Mouse (Mus musculus) embryonic facial prominence, embryonic 12.5 days (tissue): ENCODE data around the gene Gdf7. TPM values are rescaled to one million over a fixed set of nuclear protein-coding genes. Genes with fewer than 3 reads are reported as not detected.

Source experiments
- ATAC-seq: fragments of 200-750 bp; cut with Nextera tagmentation; 2 replicates; pipeline ENCODE4 v1.8.0; 2017; ENCODE audit not compliant: insufficient number of reproducible peaks, insufficient read depth, low FRiP score, low TSS enrichment
- H3K27ac ChIP-seq: fragments of 300-500 bp; sonication (generic); 2 replicates; pipeline ENCODE4 v1.5.1; 2016; ENCODE audit warnings: mild to moderate bottlenecking
- H3K27me3 ChIP-seq: fragments of 300-500 bp; sonication (generic); 2 replicates; pipeline ENCODE4 v1.6.1; 2016; ENCODE audit warnings: mild to moderate bottlenecking, moderate library complexity
- H3K36me3 ChIP-seq: fragments of 300-500 bp; sonication (generic); 2 replicates; pipeline ENCODE4 v1.6.1; 2016; ENCODE audit warnings: mild to moderate bottlenecking
- H3K4me1 ChIP-seq: fragments of 300-500 bp; sonication (generic); 2 replicates; pipeline ENCODE4 v1.6.1; 2016
- H3K4me2 ChIP-seq: fragments of 300-500 bp; sonication (generic); replicated peaks from 2 replicates; pipeline ENCODE4 v1.6.1; 2016; ENCODE audit warnings: mild to moderate bottlenecking, moderate library complexity
- H3K4me3 ChIP-seq: fragments of 300-500 bp; sonication (generic); 2 replicates; pipeline ENCODE4 v1.5.1; 2016; ENCODE audit warnings: mild to moderate bottlenecking
- H3K9ac ChIP-seq: fragments of 300-500 bp; sonication (generic); 2 replicates; pipeline ENCODE4 v1.6.1; 2016; ENCODE audit warnings: mild to moderate bottlenecking, moderate library complexity
- H3K9me3 ChIP-seq: fragments of 300-500 bp; sonication (generic); 2 replicates; pipeline ENCODE4 v1.6.1; 2016; ENCODE audit warnings: mild to moderate bottlenecking, moderate library complexity
- WGBS: fragments of 180-500 bp; shearing (Covaris S2); methylation state at CpG from one replicate; pipeline ENCODE4 v1.1.7; 2016; 5-methylcytosine and 5-hydroxymethylcytosine counted together
- polyA plus RNA-seq: library from polyadenylated mRNA; unstranded; fragments of >200 nt; fragmentation: Nextera tagmentation; extraction: Ambion mirVana; gene quantifications from 2 replicates; pipeline ENCODE4 v1.2.1, GENCODE M21; 2016

The Gdf7 gene
- polyA plus RNA-seq: 1.8 and 2.5 TPM in 2 replicates

DNA sequence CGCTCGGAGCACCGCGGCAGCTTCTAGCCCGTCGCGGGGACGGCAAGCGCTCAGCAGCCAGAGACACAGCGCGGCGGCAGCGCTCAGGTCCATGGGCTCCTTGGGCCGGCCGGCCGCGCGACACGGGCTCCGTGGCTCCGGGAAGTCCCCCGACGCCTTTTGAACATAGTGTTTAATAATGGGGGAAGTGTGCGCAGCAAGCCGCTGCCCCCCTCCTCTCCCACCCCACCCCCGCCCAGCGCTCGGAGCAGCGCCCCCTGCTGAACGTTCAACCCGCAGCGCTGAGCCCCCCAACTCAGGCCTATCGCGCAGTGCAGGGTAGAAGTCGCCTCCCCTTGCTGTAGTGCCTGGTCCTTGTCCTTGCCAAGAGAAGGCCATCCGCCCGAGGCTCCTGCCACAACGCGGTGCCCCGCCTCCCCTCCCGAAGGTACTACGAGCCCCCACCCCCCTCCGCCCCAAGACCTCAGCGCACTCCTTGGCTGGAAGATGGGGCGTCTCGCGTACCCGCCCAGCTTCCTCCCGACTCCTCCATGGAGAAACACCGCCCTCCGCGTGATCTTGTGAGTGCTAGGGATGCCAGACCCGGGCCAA lies at the start of gene Gdf7:
Gene Gdf7 (minus strand): TSS at position 114 of the 591 bp plus-strand sequence.
- H3K4me1 ChIP-seq: peaks cover 23% of the 10 kb centered on the region
- H3K27ac ChIP-seq: no peak within 1 kb of the TSS
- 1% methylated on average over 45 of the region's 53 CpGs for WGBS
- H3K4me2 ChIP-seq: peak within 1 kb of the TSS; percentile 78
- H3K27me3 ChIP-seq: peaks cover 94% of the 10 kb centered on the region
- ATAC-seq: peak; percentile 65
- H3K9ac ChIP-seq: peak within 1 kb of the TSS; percentile 68
- H3K9me3 ChIP-seq: no peaks in the 10 kb centered on the region
- peak within 1 kb of the TSS; percentile 55 for H3K4me3 ChIP-seq
- no peaks in the 10 kb centered on the region for H3K36me3 ChIP-seq

DNA sequence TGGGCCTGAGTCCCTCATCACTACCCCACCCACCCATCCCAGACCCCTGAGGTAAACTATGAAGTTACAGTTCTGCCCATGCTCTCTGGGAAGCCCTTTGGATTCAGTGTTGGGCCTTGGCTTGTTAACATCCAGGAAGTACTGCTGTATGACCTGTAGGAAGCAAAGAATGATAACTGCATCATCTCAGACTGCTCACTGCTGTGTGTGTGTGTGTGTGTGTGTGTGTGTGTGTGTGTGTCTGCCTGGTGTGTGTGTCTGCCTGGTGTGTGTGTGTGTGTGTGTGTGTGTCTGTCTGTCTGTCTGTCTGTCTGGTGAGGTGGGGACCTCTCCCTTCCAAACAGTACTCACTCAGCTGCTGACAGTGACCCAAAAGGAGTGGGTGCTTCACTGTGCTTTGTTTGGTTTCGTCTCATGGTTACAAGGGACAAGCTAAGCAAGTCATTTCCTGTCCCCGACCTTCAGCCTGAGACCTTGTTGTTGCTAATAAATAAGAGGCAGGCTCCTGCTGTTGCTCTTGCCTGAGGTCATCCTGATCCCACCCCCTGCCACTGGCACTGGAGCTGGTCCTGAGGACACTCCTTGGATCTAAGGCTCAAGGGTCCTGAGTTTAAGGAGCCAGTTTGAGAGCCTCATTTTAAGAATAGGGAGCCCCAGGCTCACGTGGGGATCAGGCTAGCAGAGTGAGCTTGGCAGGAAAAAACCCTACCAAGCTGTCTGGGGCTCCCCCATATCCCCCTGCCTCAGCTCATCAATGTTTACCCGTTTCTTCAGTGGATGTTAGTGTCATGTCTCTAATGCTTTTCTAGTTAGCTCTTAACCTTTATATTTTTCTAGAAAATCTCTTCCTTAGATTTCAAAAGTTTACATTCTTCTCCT lies 49.5 kb upstream of the Gdf7 start:
- no peak overlapping the region for H3K4me2 ChIP-seq
- H3K4me1 ChIP-seq: peaks cover 14% of the 10 kb centered on the region
- no peak overlapping the region for H3K4me3 ChIP-seq
- no peak overlapping the region for H3K27ac ChIP-seq
- 23% methylated on average over 4 of the region's 4 CpGs for WGBS
- H3K36me3 ChIP-seq: no peaks in the 10 kb centered on the region
- H3K9me3 ChIP-seq: no peaks in the 10 kb centered on the region
- H3K27me3 ChIP-seq: no peaks in the 10 kb centered on the region
- no peak overlapping the region for H3K9ac ChIP-seq
- no peak for ATAC-seq

DNA sequence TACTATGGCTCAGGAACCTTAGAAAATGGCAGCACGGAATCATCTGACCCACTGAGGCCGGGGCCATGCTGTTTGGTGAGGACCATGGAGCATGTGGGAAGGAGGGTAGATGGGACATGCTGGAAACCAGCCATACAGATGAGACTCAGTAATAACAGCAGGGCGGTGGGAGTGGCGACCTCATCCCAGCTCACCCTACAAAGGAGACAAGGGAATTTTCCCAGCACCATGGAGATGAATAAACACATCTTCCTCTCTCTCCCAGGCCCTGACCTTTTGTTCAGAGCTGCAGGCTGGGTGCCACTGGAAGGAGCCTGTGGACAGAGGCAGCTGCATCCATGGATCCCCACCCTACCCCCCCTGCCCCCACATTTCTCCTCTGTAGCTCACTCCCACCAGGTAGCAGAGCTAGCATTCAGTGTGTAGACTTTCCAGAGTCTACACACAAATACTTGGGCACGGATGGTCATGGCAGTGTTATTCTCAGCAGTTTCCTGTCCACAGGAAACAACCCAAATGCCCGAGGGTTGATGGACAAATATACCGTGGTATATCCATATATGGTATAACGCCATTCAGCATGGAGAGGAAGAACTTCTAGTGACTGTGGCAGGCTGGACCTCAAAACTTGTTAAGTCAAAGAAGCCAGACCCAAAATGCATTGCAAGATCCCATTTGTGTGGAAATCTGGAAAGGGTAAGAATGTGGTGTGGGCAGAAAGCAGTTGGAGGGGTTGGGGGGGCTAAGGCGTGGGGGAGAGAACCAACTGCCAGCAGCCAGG lies 47.2 kb upstream of the Gdf7 start:
- Histone ChIP-seq H3K9me3 (no peaks in the 10 kb centered on the region), H3K9ac (no peak overlapping the region), H3K4me2 (0 out of 2 replicates have a peak overlapping the region, but pooled peaks have one; percentile 7), H3K27me3 (no peaks in the 10 kb centered on the region), H3K27ac (peak overlapping the region; percentile 64), H3K36me3 (no peaks in the 10 kb centered on the region), H3K4me3 (no peak overlapping the region), H3K4me1 (peaks cover 21% of the 10 kb centered on the region)
- 62% methylated on average over 9 of the region's 9 CpGs for WGBS
- ATAC-seq: no peak

- Histone ChIP-seq H3K4me3 (no peak overlapping the region), H3K9ac (no peak overlapping the region), H3K27me3 (no peaks in the 10 kb centered on the region), H3K4me1 (peaks cover 21% of the 10 kb centered on the region), H3K9me3 (no peaks in the 10 kb centered on the region), H3K27ac (no peak overlapping the region; the same call in 1 of the 2 replicates), H3K36me3 (no peaks in the 10 kb centered on the region), H3K4me2 (no peak overlapping the region)
- 83% methylated on average over 8 of the region's 8 CpGs for WGBS
- no peak for ATAC-seq
Observed at GRCm38 (mm10) chr12:8347746-8348462, 46.1 kb upstream of the Gdf7 start.

- 95% methylated on average over 5 of the region's 5 CpGs for WGBS
Observed at GRCm38 (mm10) chr12:8345539-8345938, 43.8 kb upstream of the Gdf7 start.

DNA sequence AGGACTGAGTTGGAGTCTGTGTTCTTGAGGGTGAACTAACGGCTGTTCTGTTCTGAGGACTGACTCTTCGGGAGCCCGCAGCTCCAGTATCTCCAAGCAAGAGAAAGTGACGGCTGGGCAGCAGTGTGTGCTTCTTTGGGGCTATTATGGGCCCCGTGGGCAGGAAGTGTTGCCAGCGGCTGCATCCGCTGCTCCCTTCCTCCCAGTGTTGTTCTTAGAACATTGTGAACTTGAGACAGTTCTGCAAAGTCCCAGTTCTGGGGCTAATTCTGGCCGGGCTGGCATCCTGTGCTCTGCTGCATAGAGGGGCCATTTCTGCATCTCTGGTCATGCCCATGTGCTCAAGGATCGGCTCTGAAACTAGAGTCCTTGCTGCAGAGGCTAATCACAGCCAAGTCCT lies 43.1 kb upstream of the Gdf7 start:
- Histone ChIP-seq H3K9me3 (no peaks in the 10 kb centered on the region), H3K9ac (0 out of 2 replicates have a peak overlapping the region, but pooled peaks have one; percentile 10), H3K27me3 (no peaks in the 10 kb centered on the region), H3K4me1 (peaks cover 17% of the 10 kb centered on the region), H3K27ac (peak overlapping the region; percentile 50), H3K4me3 (no peak overlapping the region), H3K4me2 (no peak overlapping the region), H3K36me3 (peaks cover 23% of the 10 kb centered on the region)
- no peak for ATAC-seq
- WGBS: 46% methylated on average over 9 of the region's 9 CpGs

More at GRCm38 (mm10) chr12:8345539-8345938, 43.8 kb upstream of the Gdf7 start:
- Histone ChIP-seq H3K4me3 (no peak overlapping the region), H3K27ac (no peak overlapping the region), H3K27me3 (no peaks in the 10 kb centered on the region), H3K36me3 (peaks cover 19% of the 10 kb centered on the region), H3K9me3 (no peaks in the 10 kb centered on the region), H3K4me1 (peaks cover 18% of the 10 kb centered on the region), H3K9ac (no peak overlapping the region), H3K4me2 (no peak overlapping the region)
- no peak for ATAC-seq

DNA sequence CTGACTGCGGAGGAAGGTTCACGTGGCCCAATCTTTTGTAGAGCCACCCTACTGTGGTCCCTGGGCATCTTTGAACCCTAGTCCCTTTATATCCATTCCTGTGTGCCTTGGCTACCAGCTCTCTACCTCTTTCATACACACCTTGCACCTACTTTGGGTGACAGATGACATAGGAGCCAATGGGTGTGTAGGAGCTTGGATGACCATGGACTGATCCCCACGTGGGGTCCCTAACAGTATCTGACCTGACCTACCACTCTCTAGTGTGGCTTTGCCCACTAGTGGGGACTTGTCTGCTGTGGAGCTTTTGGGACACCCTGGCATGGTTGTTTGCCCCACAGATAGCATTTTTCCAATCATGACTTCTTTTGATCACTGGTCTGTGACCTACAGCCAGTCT lies 41.6 kb upstream of the Gdf7 start:
- Histone ChIP-seq H3K27me3 (no peaks in the 10 kb centered on the region), H3K27ac (no peak overlapping the region), H3K4me1 (0 out of 2 replicates have a peak, but pooled peaks cover 9% of the 10 kb centered on the region), H3K4me2 (no peak overlapping the region), H3K9me3 (no peaks in the 10 kb centered on the region), H3K9ac (no peak overlapping the region), H3K36me3 (peaks cover 28% of the 10 kb centered on the region), H3K4me3 (no peak overlapping the region)
- WGBS: 92% methylated on average over 3 of the region's 3 CpGs
- no peak for ATAC-seq

DNA sequence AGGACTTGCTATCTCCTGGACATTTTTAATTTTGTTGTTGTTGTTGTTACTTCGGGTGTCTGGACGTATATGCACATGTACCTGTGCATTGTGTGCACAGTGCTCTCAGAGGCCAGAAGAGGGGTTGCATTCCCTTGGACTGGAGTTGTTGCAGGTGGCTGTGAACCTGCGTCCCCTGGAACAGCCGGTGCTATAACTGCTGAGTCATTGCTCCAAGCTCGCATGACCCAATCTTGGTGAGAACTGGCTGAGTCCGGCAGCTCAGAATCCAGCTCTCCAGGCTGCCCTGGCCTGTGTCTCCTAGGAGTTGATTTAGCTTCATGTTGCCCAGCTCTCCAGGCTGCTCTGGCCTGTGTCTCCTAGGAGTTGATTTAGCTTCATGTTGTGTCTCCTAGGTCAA lies 39.3 kb upstream of the Gdf7 start:
- no peak for ATAC-seq
- Histone ChIP-seq H3K27ac (no peak overlapping the region), H3K4me3 (no peak overlapping the region), H3K9me3 (no peaks in the 10 kb centered on the region), H3K4me2 (no peak overlapping the region), H3K36me3 (peaks cover 47% of the 10 kb centered on the region), H3K9ac (no peak overlapping the region), H3K27me3 (no peaks in the 10 kb centered on the region), H3K4me1 (0 out of 2 replicates have a peak, but pooled peaks cover 11% of the 10 kb centered on the region)
- WGBS: 89% methylated on average over 6 of the region's 6 CpGs

GRCm38 (mm10) chr12:8339591-8340319 lies 38.0 kb upstream of the Gdf7 start:
- WGBS: 38% methylated on average over 13 of the region's 13 CpGs
- no peak overlapping the region for H3K4me2 ChIP-seq
- 0 out of 2 replicates have a peak, but pooled peaks cover 6% of the 10 kb centered on the region for H3K4me1 ChIP-seq
- H3K4me3 ChIP-seq: no peak overlapping the region
- H3K9me3 ChIP-seq: no peaks in the 10 kb centered on the region
- no peak overlapping the region for H3K9ac ChIP-seq
- no peak for ATAC-seq
- peaks cover 49% of the 10 kb centered on the region for H3K36me3 ChIP-seq
- H3K27ac ChIP-seq: no peak overlapping the region
- no peaks in the 10 kb centered on the region for H3K27me3 ChIP-seq

GRCm38 (mm10) chr12:8338918-8339317 lies 37.2 kb upstream of the Gdf7 start:
- H3K9ac ChIP-seq: no peak overlapping the region
- WGBS: 73% methylated on average over 8 of the region's 8 CpGs
- H3K9me3 ChIP-seq: no peaks in the 10 kb centered on the region
- no peaks in the 10 kb centered on the region for H3K27me3 ChIP-seq
- H3K4me1 ChIP-seq: 0 out of 2 replicates have a peak, but pooled peaks cover 5% of the 10 kb centered on the region
- no peak for ATAC-seq
- H3K36me3 ChIP-seq: peaks cover 49% of the 10 kb centered on the region
- H3K4me2 ChIP-seq: no peak overlapping the region
- H3K27ac ChIP-seq: no peak overlapping the region
- no peak overlapping the region for H3K4me3 ChIP-seq
